Mouse (Mus musculus) midbrain, postnatal 0 days (tissue): Measurements from ENCODE around the gene Plxnb2. TPM values are rescaled to one million over a fixed set of nuclear protein-coding genes. Genes with fewer than 3 reads are reported as not detected.
A peak's percentile ranks its signal among the peaks of the same experiment; 100 is the strongest.

Source experiments
- ATAC-seq: fragments of 200-750 bp; cut with Nextera tagmentation; 2 replicates; pipeline ENCODE4 v1.8.0; 2017; ENCODE audit warnings: moderate number of reproducible peaks, mild to moderate bottlenecking, moderate TSS enrichment, moderate library complexity; ENCODE audit not compliant: low FRiP score
- DNase-seq: peaks from one replicate; pipeline ENCODE4 v3.0.0-alpha.2; 2015; ENCODE audit warnings: low spot score
- H3K27ac ChIP-seq: fragments of 300-500 bp; sonication (generic); 2 replicates; pipeline ENCODE4 v1.5.1; 2014; ENCODE audit warnings: low read depth, mild to moderate bottlenecking, low read length, mixed read lengths
- H3K27me3 ChIP-seq: fragments of 300-500 bp; sonication (generic); 2 replicates; pipeline ENCODE4 v1.6.1; 2014; ENCODE audit warnings: low read length, control low read depth, mixed read lengths; ENCODE audit not compliant: insufficient read depth
- H3K36me3 ChIP-seq: fragments of 300-500 bp; sonication (generic); 2 replicates; pipeline ENCODE4 v1.6.1; 2014; ENCODE audit warnings: low read length, control low read depth, mixed read lengths; ENCODE audit not compliant: insufficient read depth
- H3K4me1 ChIP-seq: fragments of 300-500 bp; sonication (generic); 2 replicates; pipeline ENCODE4 v1.6.1; 2014; ENCODE audit warnings: mild to moderate bottlenecking, control low read depth, antibody characterized with exemption, low read length, mixed read lengths; ENCODE audit not compliant: insufficient read depth
- H3K4me2 ChIP-seq: fragments of 300-500 bp; sonication (generic); 2 replicates; pipeline ENCODE4 v1.6.1; 2014; ENCODE audit warnings: low read depth, mild to moderate bottlenecking, low read length, mixed read lengths; ENCODE audit not compliant: poor library complexity, severe bottlenecking
- H3K4me3 ChIP-seq: fragments of 300-500 bp; sonication (generic); 2 replicates; pipeline ENCODE4 v1.5.1; 2014; ENCODE audit warnings: low read depth, mild to moderate bottlenecking, low read length, moderate library complexity
- H3K9ac ChIP-seq: fragments of 300-500 bp; sonication (generic); replicated peaks from 2 replicates; pipeline ENCODE4 v1.6.1; 2014; ENCODE audit warnings: mild to moderate bottlenecking, low read length, moderate library complexity, mixed read lengths; ENCODE audit not compliant: poor library complexity, severe bottlenecking
- H3K9me3 ChIP-seq: fragments of 300-500 bp; sonication (generic); 2 replicates; pipeline ENCODE4 v1.6.1; 2016; ENCODE audit warnings: low read length, control low read depth
- CTCF ChIP-seq: IDR thresholded peaks from 2 replicates; pipeline ENCODE4 v1.5.1; 2016; ENCODE audit warnings: antibody characterized with exemption, mild to moderate bottlenecking
- WGBS: fragments of 180-500 bp; shearing (Covaris S2); extraction: QIAGEN DNeasy Blood & Tissue Kit; methylation state at CpG from one replicate; pipeline ENCODE4 v1.1.7; 2014; 5-methylcytosine and 5-hydroxymethylcytosine counted together
- polyA plus RNA-seq: library from polyadenylated mRNA; unstranded; fragments of >200 nt; fragmentation: Nextera tagmentation; extraction: Ambion mirVana; gene quantifications from 2 replicates; pipeline ENCODE4 v1.2.1, GENCODE M21; 2015
- total RNA-seq: library from RNA; depleted of rRNA; stranded (reverse); fragments of >200 nt; gene quantifications from 2 replicates; pipeline ENCODE4 v1.2.3, GENCODE M21; 2014

Gene Plxnb2
- total and polyA plus RNA-seq, 2 experiments from 2014 or later = 50.4 to 199 TPM

DNA sequence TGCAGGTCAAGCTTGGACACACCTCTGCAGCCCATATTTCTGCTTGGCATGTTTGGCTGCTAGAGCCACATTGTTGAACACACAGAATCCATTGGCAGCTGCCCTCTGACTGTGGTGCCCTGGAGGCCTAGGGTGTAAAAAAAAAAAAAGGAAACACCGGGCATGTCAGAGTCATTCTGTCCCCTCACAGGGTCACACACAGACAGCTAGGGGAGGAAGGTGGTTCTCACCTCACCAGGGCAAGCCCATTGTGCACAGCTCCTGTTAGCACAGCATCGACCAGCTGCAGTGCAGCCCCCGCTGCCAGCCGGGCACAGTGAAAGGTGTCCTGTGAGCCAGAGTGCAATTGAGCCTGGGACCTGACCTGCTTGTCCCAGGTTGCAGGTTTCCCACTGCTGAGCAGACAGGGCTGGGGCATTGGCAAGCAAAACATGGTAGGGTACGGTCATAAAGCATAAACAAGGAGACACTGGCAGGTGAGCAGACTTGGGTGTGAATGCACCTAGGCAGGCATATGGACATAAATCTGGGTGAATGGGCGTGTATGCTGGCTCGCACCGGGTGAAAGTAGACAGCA lies 53.1 kb downstream of the Plxnb2 start:
- Histone ChIP-seq H3K27me3 (no peaks in the 10 kb centered on the region), H3K27ac (no peak overlapping the region), H3K4me3 (peak overlapping the region; percentile 55; the same call in 1 of the 2 replicates), H3K4me1 (peaks cover 15% of the 10 kb centered on the region), H3K9ac (peak overlapping the region; percentile 63; the same call in 1 of the 2 replicates), H3K36me3 (no peaks in the 10 kb centered on the region), H3K9me3 (no peaks in the 10 kb centered on the region), H3K4me2 (peak overlapping the region; percentile 75)
- no peak for TF ChIP-seq CTCF
- DNase-seq (no peak), ATAC-seq (no peak)
- 86% methylated on average over 8 of the region's 8 CpGs for WGBS

- no peaks in the 10 kb centered on the region for H3K27me3 ChIP-seq
- H3K36me3 ChIP-seq = no peaks in the 10 kb centered on the region
- no peak overlapping the region for H3K4me3 ChIP-seq
- no peak overlapping the region for H3K9ac ChIP-seq
- DNase-seq (no peak), ATAC-seq (no peak)
- H3K27ac ChIP-seq = no peak overlapping the region
- no peak overlapping the region for H3K4me2 ChIP-seq
- TF ChIP-seq CTCF = no peak
- peaks cover 15% of the 10 kb centered on the region for H3K4me1 ChIP-seq
- H3K9me3 ChIP-seq = no peaks in the 10 kb centered on the region
- WGBS = 88% methylated on average over 8 of the region's 8 CpGs
Observed at GRCm38 (mm10) chr15:89126622-89127021, 54.0 kb downstream of the Plxnb2 start.

GRCm38 (mm10) chr15:89125351-89125750 lies 55.2 kb downstream of the Plxnb2 start:
- Histone ChIP-seq H3K4me3 (no peak overlapping the region), H3K27me3 (no peaks in the 10 kb centered on the region), H3K9me3 (no peaks in the 10 kb centered on the region), H3K4me1 (peaks cover 15% of the 10 kb centered on the region), H3K4me2 (no peak overlapping the region), H3K27ac (no peak overlapping the region), H3K36me3 (no peaks in the 10 kb centered on the region), H3K9ac (no peak overlapping the region)
- TF ChIP-seq CTCF = no peak
- no peak for ATAC-seq
- no peak for DNase-seq
- WGBS = 96% methylated on average over 9 of the region's 9 CpGs

- Histone ChIP-seq H3K27me3 (no peaks in the 10 kb centered on the region), H3K4me1 (peaks cover 17% of the 10 kb centered on the region), H3K4me2 (no peak overlapping the region), H3K9me3 (no peaks in the 10 kb centered on the region), H3K4me3 (no peak overlapping the region), H3K36me3 (peaks cover 3% of the 10 kb centered on the region; the same call in 1 of the 2 replicates), H3K27ac (peak overlapping the region; percentile 87; the same call in 1 of the 2 replicates), H3K9ac (no peak overlapping the region; the same call in 1 of the 2 replicates)
- TF ChIP-seq CTCF = no peak
- WGBS = 90% methylated on average over 3 of the region's 3 CpGs
- ATAC-seq (no peak), DNase-seq (no peak)
Observed at GRCm38 (mm10) chr15:89124312-89124711, 56.3 kb downstream of the Plxnb2 start.

GRCm38 (mm10) chr15:89123595-89123994 lies 57.0 kb downstream of the Plxnb2 start:
- no peaks in the 10 kb centered on the region for H3K9me3 ChIP-seq
- H3K4me3 ChIP-seq = peak overlapping the region; percentile 79
- WGBS = 36% methylated on average over 11 of the region's 11 CpGs
- H3K9ac ChIP-seq = peak overlapping the region; percentile 81
- peaks cover 3% of the 10 kb centered on the region; the same call in 1 of the 2 replicates for H3K36me3 ChIP-seq
- peaks cover 17% of the 10 kb centered on the region for H3K4me1 ChIP-seq
- H3K27ac ChIP-seq = peak overlapping the region; percentile 87
- DNase-seq = peak; percentile 64
- peak; percentile 65 for TF ChIP-seq CTCF
- H3K4me2 ChIP-seq = peak overlapping the region; percentile 83
- ATAC-seq = peak; percentile 33; the same call in 1 of the 2 replicates
- H3K27me3 ChIP-seq = no peaks in the 10 kb centered on the region

DNA sequence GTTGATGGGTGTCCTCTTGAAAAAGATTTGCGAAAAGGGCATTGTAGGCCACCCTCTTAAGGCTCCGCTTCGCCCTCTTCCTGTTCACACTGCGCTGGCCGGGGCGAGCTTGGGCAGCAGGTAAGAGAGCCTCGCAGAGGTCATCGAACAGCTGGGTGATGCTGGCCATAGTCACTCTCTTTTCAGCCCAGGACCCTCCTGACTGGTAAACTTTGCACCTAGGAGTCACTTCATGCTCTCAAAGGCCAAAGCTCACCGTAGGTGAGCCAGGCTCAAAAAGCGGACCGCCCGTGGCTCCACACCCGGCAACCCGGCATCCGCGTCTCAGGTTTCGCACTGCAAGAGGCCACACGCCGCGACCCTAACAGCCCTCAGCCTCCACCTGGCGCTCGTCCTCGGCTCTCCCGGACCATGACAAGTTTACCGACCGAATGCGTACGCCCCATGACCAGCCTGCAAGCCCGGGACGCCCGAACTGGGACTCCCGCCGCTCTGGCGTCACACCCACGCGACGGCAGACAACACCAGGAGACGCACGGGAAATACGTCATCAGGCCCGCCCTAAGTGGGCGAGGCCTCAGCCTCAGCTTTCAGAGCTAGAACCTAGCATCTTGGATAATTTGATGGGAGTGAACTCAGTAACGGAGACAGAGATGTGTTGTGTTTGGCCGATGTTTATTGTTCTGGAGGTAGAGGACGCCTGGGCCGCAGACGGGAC lies 57.8 kb downstream of the Plxnb2 start, which contains the start of gene Tubgcp6:
Gene Tubgcp6 (minus strand): TSS at position 464 of the 718 bp plus-strand sequence.
- H3K4me3 ChIP-seq = peak within 1 kb of the TSS; percentile 79
- peak within 1 kb of the TSS; percentile 81 for H3K9ac ChIP-seq
- no peaks in the 10 kb centered on the region for H3K27me3 ChIP-seq
- whole genome bisulfite sequencing = under 1% methylated on average over 47 of the region's 47 CpGs
- H3K27ac ChIP-seq = peak within 1 kb of the TSS; percentile 87
- ATAC-seq (peak; percentile 80), DNase-seq (peak; percentile 97)
- peaks cover 13% of the 10 kb centered on the region for H3K4me1 ChIP-seq
- peak within 1 kb of the TSS; percentile 83 for H3K4me2 ChIP-seq
- no peak for TF ChIP-seq CTCF
- no peaks in the 10 kb centered on the region for H3K9me3 ChIP-seq
- peaks cover 6% of the 10 kb centered on the region for H3K36me3 ChIP-seq
